Mouse (Mus musculus): ENCODE data around the gene Zdhhc4.
A peak's percentile ranks its signal among the peaks of the same experiment; 100 is the strongest.

DNA sequence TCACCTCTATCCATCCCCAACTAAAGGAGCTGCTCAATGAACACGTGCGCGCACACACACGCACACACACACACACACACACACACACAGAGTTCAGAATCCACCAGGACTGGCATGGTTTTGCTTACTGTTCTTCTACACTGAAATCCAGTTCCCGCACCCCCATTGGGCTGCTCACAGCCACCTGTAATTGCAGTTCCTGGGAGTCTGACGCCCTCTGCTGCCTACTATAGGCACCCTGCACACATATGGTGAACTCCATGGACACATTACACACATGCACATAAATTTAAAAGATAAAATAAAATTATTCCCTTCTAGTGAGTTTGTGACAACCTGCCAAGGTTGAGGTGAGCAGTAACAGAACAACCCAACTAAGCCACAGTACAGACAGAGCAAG lies 44.3 kb downstream of the Zdhhc4 start:
- TF ChIP-seq CTCF (IDR thresholded peaks at IDR 0.05): peak; percentile 53
- no peak for TF ChIP-seq EP300 (IDR thresholded peaks at IDR 0.05)
